Mouse (Mus musculus): ENCODE data around the gene Amtn.

DNA sequence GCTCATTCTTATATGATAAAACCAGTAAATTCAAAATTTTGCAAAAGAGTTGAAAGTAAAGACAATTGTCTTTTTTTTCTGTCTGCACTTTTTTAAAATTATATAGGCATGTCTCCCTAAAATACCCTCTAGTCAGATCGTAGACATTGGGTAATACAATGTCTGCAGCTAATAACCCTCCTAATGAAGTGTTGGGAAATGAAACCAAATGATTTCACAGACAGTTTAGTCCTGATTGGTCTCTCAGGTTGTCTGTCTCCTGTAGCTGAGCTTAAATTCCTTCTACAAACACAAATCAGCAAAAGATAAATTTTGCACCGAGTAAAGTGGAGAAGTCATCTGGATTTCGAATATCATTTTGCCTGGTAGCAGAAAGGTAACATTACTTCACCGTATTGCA lies at the start of gene Amtn:
- no peak for TF ChIP-seq CTCF (IDR thresholded peaks at IDR 0.05; ENCODE audit: control insufficient read depth, insufficient read depth, low read length)
- no peak for TF ChIP-seq POLR2A (IDR thresholded peaks at IDR 0.05; ENCODE audit: borderline replicate concordance, control insufficient read depth, low read depth, low read length)
